Mouse (Mus musculus) small intestine, adult 2 months (tissue): Measurements from ENCODE around the gene Tfrc.

Experiments used
- CTCF ChIP-seq: fragments of 200-500 bp; IDR thresholded peaks from 2 replicates; pipeline ENCODE4 v1.5.1; 2012; ENCODE audit warnings: low read depth, mild to moderate bottlenecking, control low read depth, inconsistent platforms, low read length, moderate library complexity, mixed read lengths; ENCODE audit not compliant: insufficient replicate concordance, insufficient read length; ENCODE audit errors: extremely low read depth
- POLR2A ChIP-seq: fragments of 200-500 bp; IDR thresholded peaks from 2 replicates; pipeline ENCODE4 v1.6.1; 2012; ENCODE audit warnings: low read depth, mild to moderate bottlenecking, control low read depth, inconsistent platforms, low read length, moderate library complexity

- no peak for TF ChIP-seq CTCF
- TF ChIP-seq POLR2A: no peak
Measured at GRCm38 (mm10) chr16:32628140-32628539, 19.4 kb downstream of the Tfrc start.
